Mouse (Mus musculus) intestine, embryonic 14.5 days (tissue): Measurements from ENCODE around the gene Slc26a6. TPM values are rescaled to one million over a fixed set of nuclear protein-coding genes. Genes with fewer than 3 reads are reported as not detected.

Experiments used
- ATAC-seq: fragments of 200-750 bp; cut with Nextera tagmentation; replicated peaks from 2 replicates; pipeline ENCODE4 v1.8.0; 2017; ENCODE audit warnings: low read depth, moderate number of reproducible peaks, moderate TSS enrichment, moderate library complexity; ENCODE audit not compliant: low FRiP score, low TSS enrichment
- DNase-seq: peaks from one replicate; pipeline ENCODE4 v3.0.0-alpha.2; 2018; ENCODE audit warnings: low spot score
- H3K27ac ChIP-seq: fragments of 300-500 bp; sonication (generic); 2 replicates; pipeline ENCODE4 v1.5.1; 2014; ENCODE audit warnings: low read depth, mild to moderate bottlenecking, control low read depth
- H3K27me3 ChIP-seq: fragments of 300-500 bp; sonication (generic); replicated peaks from 2 replicates; pipeline ENCODE4 v1.6.1; 2014; ENCODE audit warnings: low read length, control low read depth; ENCODE audit not compliant: control insufficient read depth, insufficient read depth
- H3K36me3 ChIP-seq: fragments of 300-500 bp; sonication (generic); 2 replicates; pipeline ENCODE4 v1.6.1; 2014; ENCODE audit warnings: low read length, control low read depth; ENCODE audit not compliant: control insufficient read depth, insufficient read depth
- H3K4me1 ChIP-seq: fragments of 300-500 bp; sonication (generic); replicated peaks from 2 replicates; pipeline ENCODE4 v1.6.1; 2014; ENCODE audit warnings: low read length, control low read depth, mixed read lengths; ENCODE audit not compliant: control insufficient read depth, insufficient read depth
- H3K4me2 ChIP-seq: fragments of 300-500 bp; sonication (generic); 2 replicates; pipeline ENCODE4 v1.6.1; 2014; ENCODE audit warnings: low read length
- H3K4me3 ChIP-seq: fragments of 300-500 bp; sonication (generic); 2 replicates; pipeline ENCODE4 v1.5.1; 2014; ENCODE audit warnings: low read depth, low read length, control low read depth, mixed read lengths
- H3K9ac ChIP-seq: fragments of 300-500 bp; sonication (generic); 2 replicates; pipeline ENCODE4 v1.6.1; 2014; ENCODE audit warnings: mild to moderate bottlenecking, low read length
- H3K9me3 ChIP-seq: fragments of 300-500 bp; sonication (generic); 2 replicates; pipeline ENCODE4 v1.6.1; 2016; ENCODE audit warnings: low read length, control low read depth; ENCODE audit not compliant: control insufficient read depth
- WGBS: fragments of 180-500 bp; shearing (Covaris S2); extraction: QIAGEN DNeasy Blood & Tissue Kit; methylation state at CpG from one replicate; pipeline ENCODE4 v1.1.7; 2014; 5-methylcytosine and 5-hydroxymethylcytosine counted together
- polyA plus RNA-seq: library from polyadenylated mRNA; unstranded; fragments of >200 nt; fragmentation: Nextera tagmentation; extraction: Ambion mirVana; gene quantifications from 2 replicates; pipeline ENCODE4 v1.2.1, GENCODE M21; 2014

The Slc26a6 gene
- polyA plus RNA-seq, 1 experiment from 2014 or later, result 14.8 TPM

- Histone ChIP-seq H3K4me3 (0 out of 2 replicates have a peak overlapping the region, but pooled peaks have one; percentile 42), H3K4me1 (peaks cover 13% of the 10 kb centered on the region), H3K4me2 (no peak overlapping the region), H3K36me3 (no peaks in the 10 kb centered on the region), H3K27me3 (peaks cover 89% of the 10 kb centered on the region), H3K27ac (no peak overlapping the region), H3K9ac (no peak overlapping the region), H3K9me3 (no peaks in the 10 kb centered on the region)
- DNase-seq (no peak), ATAC-seq (no peak)
- WGBS, result 57% methylated on average over 18 of the region's 18 CpGs
Measured at GRCm38 (mm10) chr9:108827906-108828305, 25.2 kb upstream of the Slc26a6 start.

- peaks cover 63% of the 10 kb centered on the region for H3K27me3 ChIP-seq
- H3K27ac ChIP-seq, result no peak overlapping the region
- ATAC-seq (0 out of 2 replicates have a peak, but pooled peaks have one; percentile 2), DNase-seq (no peak)
- no peaks in the 10 kb centered on the region for H3K36me3 ChIP-seq
- no peaks in the 10 kb centered on the region for H3K9me3 ChIP-seq
- WGBS, result 5% methylated on average over 23 of the region's 23 CpGs
- peaks cover 10% of the 10 kb centered on the region for H3K4me1 ChIP-seq
- H3K9ac ChIP-seq, result no peak overlapping the region
- H3K4me2 ChIP-seq, result peak overlapping the region; percentile 78
- H3K4me3 ChIP-seq, result peak overlapping the region; percentile 41
Measured at GRCm38 (mm10) chr9:108831637-108832036, 21.4 kb upstream of the Slc26a6 start.

GRCm38 (mm10) chr9:108832390-108833108 is 20.5 kb upstream of the Slc26a6 start:
- peak; percentile 96 for ATAC-seq
- peak; percentile 93 for DNase-seq
- Histone ChIP-seq H3K27me3 (peaks cover 55% of the 10 kb centered on the region), H3K4me3 (peak overlapping the region; percentile 41), H3K4me1 (peaks cover 6% of the 10 kb centered on the region; the same call in 1 of the 2 replicates), H3K9me3 (no peaks in the 10 kb centered on the region), H3K9ac (no peak overlapping the region), H3K4me2 (peak overlapping the region; percentile 78), H3K27ac (no peak overlapping the region), H3K36me3 (no peaks in the 10 kb centered on the region)
- WGBS, result 4% methylated on average over 45 of the region's 46 CpGs

GRCm38 (mm10) chr9:108842989-108843388 is 10.1 kb upstream of the Slc26a6 start:
- Histone ChIP-seq H3K36me3 (no peaks in the 10 kb centered on the region), H3K9ac (no peak overlapping the region), H3K9me3 (no peaks in the 10 kb centered on the region), H3K4me3 (no peak overlapping the region), H3K27me3 (0 out of 2 replicates have a peak, but pooled peaks cover 11% of the 10 kb centered on the region), H3K4me2 (peak overlapping the region; percentile 25), H3K4me1 (no peaks in the 10 kb centered on the region), H3K27ac (no peak overlapping the region)
- no peak for ATAC-seq
- 10% methylated on average over 14 of the region's 14 CpGs for WGBS
- DNase-seq, result peak; percentile 54

- Histone ChIP-seq H3K4me1 (no peaks in the 10 kb centered on the region), H3K9ac (no peak overlapping the region), H3K4me2 (no peak overlapping the region), H3K4me3 (no peak overlapping the region), H3K27me3 (0 out of 2 replicates have a peak, but pooled peaks cover 11% of the 10 kb centered on the region), H3K27ac (no peak overlapping the region), H3K9me3 (no peaks in the 10 kb centered on the region), H3K36me3 (no peaks in the 10 kb centered on the region)
- DNase-seq, result no peak
- ATAC-seq, result no peak
- 61% methylated on average over 5 of the region's 5 CpGs for WGBS
Measured at GRCm38 (mm10) chr9:108845390-108845789, 7.7 kb upstream of the Slc26a6 start.

- DNase-seq (no peak), ATAC-seq (no peak)
- H3K27me3 ChIP-seq, result 0 out of 2 replicates have a peak, but pooled peaks cover 10% of the 10 kb centered on the region
- H3K27ac ChIP-seq, result no peak overlapping the region
- 81% methylated on average over 4 of the region's 4 CpGs for WGBS
- no peak overlapping the region for H3K4me3 ChIP-seq
- H3K4me2 ChIP-seq, result no peak overlapping the region
- no peak overlapping the region for H3K9ac ChIP-seq
- H3K36me3 ChIP-seq, result no peaks in the 10 kb centered on the region
- no peaks in the 10 kb centered on the region for H3K4me1 ChIP-seq
- no peaks in the 10 kb centered on the region for H3K9me3 ChIP-seq
Measured at GRCm38 (mm10) chr9:108847374-108847773, 5.7 kb upstream of the Slc26a6 start.

GRCm38 (mm10) chr9:108848419-108848818 is 4.7 kb upstream of the Slc26a6 start:
- WGBS, result 72% methylated on average over 17 of the region's 17 CpGs
- no peak overlapping the region for H3K27ac ChIP-seq
- no peak overlapping the region for H3K4me3 ChIP-seq
- H3K4me2 ChIP-seq, result no peak overlapping the region
- H3K9me3 ChIP-seq, result no peaks in the 10 kb centered on the region
- H3K36me3 ChIP-seq, result no peaks in the 10 kb centered on the region
- peaks cover 4% of the 10 kb centered on the region; the same call in 1 of the 2 replicates for H3K4me1 ChIP-seq
- ATAC-seq, result no peak
- H3K9ac ChIP-seq, result no peak overlapping the region
- H3K27me3 ChIP-seq, result 0 out of 2 replicates have a peak, but pooled peaks cover 3% of the 10 kb centered on the region
- DNase-seq, result no peak

GRCm38 (mm10) chr9:108853635-108854240 is 655 bp downstream of the Slc26a6 start:
- 3% methylated on average over 25 of the region's 25 CpGs for WGBS
- Histone ChIP-seq H3K27ac (peak overlapping the region; percentile 55), H3K4me1 (peaks cover 7% of the 10 kb centered on the region), H3K4me3 (peak overlapping the region; percentile 62), H3K4me2 (peak overlapping the region; percentile 53), H3K9ac (peak overlapping the region; percentile 56), H3K27me3 (no peaks in the 10 kb centered on the region), H3K36me3 (peaks cover 16% of the 10 kb centered on the region), H3K9me3 (no peaks in the 10 kb centered on the region)
- DNase-seq (no peak), ATAC-seq (peak; percentile 88)
